ENCODE assay signal across 13 mouse cellular contexts in the genomic region with DNA sequence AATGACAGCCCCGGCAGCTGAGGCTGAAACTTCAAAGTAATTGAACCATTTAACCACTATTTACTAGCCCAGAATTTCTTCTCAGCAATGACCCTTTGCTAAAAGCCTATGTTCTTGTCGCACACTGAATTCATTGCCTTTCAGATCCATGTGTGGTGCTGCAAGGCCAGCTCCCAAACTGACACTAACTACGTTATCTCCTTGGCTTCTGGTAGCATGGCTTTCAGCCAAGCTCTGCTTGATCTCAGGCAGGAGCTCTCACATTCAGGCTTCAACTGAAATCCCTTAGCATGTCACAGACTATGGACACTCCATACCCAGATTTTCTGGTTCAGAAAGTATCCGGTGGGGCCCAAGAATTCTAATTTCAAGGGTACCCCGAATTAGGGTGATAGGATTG.
DNase-seq lines count a peak whose midpoint lies in the region; ATAC-seq and TF ChIP-seq lines count a peak whose summit lies in the region.
"Had no signal": no experiment of that assay in that cellular context is flagged by ENCODE, and none has a peak within 500 bp of the region (broad histone marks: within the 10 kb centered on the region; RNA-seq: fewer than 3 reads in every experiment).

No protein-coding gene starts in this region.

- H3K27me3 ChIP-seq in embryonic facial prominence, embryonic 14.5 days (replicated peaks; ENCODE audit: control insufficient read depth, insufficient read depth, low read length) = no peaks in the 10 kb centered on the region
- H3K27me3 ChIP-seq in embryonic facial prominence, embryonic 10.5 days (replicated peaks; ENCODE audit: low read depth, poor library complexity, severe bottlenecking) = no peaks in the 10 kb centered on the region
- H3K27me3 ChIP-seq in lung, embryonic 14.5 days (ENCODE audit: insufficient read depth, low read length) = no peaks in the 10 kb centered on the region
- H3K27me3 ChIP-seq in neural tube, embryonic 15.5 days (replicated peaks) = no peaks in the 10 kb centered on the region
- H3K27me3 ChIP-seq in thymus, adult 2 months (ENCODE audit: control insufficient read depth, insufficient read depth, low read length) = no peaks in the 10 kb centered on the region
- H3K27me3 ChIP-seq: midbrain, embryonic 13.5 days; stomach, embryonic 15.5 days had no signal

- no peak overlapping the region for H3K4me2 ChIP-seq in embryonic facial prominence, embryonic 14.5 days (ENCODE audit: low read depth, low read length)
- no peak overlapping the region for H3K4me2 ChIP-seq in lung, embryonic 14.5 days
- H3K4me2 ChIP-seq in neural tube, embryonic 15.5 days = no peak overlapping the region
- H3K4me2 ChIP-seq: midbrain, embryonic 13.5 days; stomach, embryonic 15.5 days had no signal

- no peak for TF ChIP-seq CTCF in lung, embryonic 14.5 days (IDR thresholded peaks at IDR 0.05; ENCODE audit: low read depth)
- no peak for TF ChIP-seq CTCF in thymus, adult 2 months (IDR thresholded peaks at IDR 0.05; ENCODE audit: borderline replicate concordance, control insufficient read depth, extremely low read depth, insufficient read depth, low read length, poor library complexity)

- H3K9ac ChIP-seq in embryonic facial prominence, embryonic 14.5 days (ENCODE audit: low read depth, low read length) = no peak overlapping the region
- H3K9ac ChIP-seq in lung, embryonic 14.5 days = no peak overlapping the region
- no peak overlapping the region for H3K9ac ChIP-seq in neural tube, embryonic 15.5 days (replicated peaks)
- H3K9ac ChIP-seq: liver, postnatal 0 days; midbrain, embryonic 13.5 days; stomach, embryonic 15.5 days had no signal

- no peak overlapping the region for H3K4me3 ChIP-seq in embryonic facial prominence, embryonic 14.5 days (ENCODE audit: low read depth, low read length)
- H3K4me3 ChIP-seq in embryonic facial prominence, embryonic 10.5 days = no peak overlapping the region
- H3K4me3 ChIP-seq in lung, embryonic 14.5 days (ENCODE audit: low read depth, low read length) = no peak overlapping the region
- no peak overlapping the region for H3K4me3 ChIP-seq in neural tube, embryonic 15.5 days (replicated peaks)
- no peak overlapping the region for H3K4me3 ChIP-seq in thymus, adult 2 months (ENCODE audit: control insufficient read depth, insufficient read depth, low read length)
- H3K4me3 ChIP-seq: midbrain, embryonic 13.5 days; stomach, embryonic 15.5 days had no signal

- intact Hi-C loops in heart, postnatal 14 days (cut with DNase I) = no loop called here

- no peak overlapping the region for H3K27ac ChIP-seq in embryonic facial prominence, embryonic 14.5 days (replicated peaks; ENCODE audit: low read depth, low read length)
- no peak overlapping the region for H3K27ac ChIP-seq in embryonic facial prominence, embryonic 10.5 days (replicated peaks)
- no peak overlapping the region for H3K27ac ChIP-seq in lung, embryonic 14.5 days (ENCODE audit: low read depth)
- no peak overlapping the region for H3K27ac ChIP-seq in neural tube, embryonic 15.5 days (replicated peaks)
- H3K27ac ChIP-seq in thymus, adult 2 months (ENCODE audit: control insufficient read depth, insufficient read depth, low read length) = no peak overlapping the region
- H3K27ac ChIP-seq: midbrain, embryonic 13.5 days; stomach, embryonic 15.5 days had no signal

- H3K9me3 ChIP-seq in embryonic facial prominence, embryonic 14.5 days (ENCODE audit: control insufficient read depth, low read length) = no peaks in the 10 kb centered on the region
- H3K9me3 ChIP-seq in embryonic facial prominence, embryonic 10.5 days = no peaks in the 10 kb centered on the region
- H3K9me3 ChIP-seq in lung, embryonic 14.5 days (ENCODE audit: low read depth, low read length) = no peaks in the 10 kb centered on the region
- no peaks in the 10 kb centered on the region for H3K9me3 ChIP-seq in neural tube, embryonic 15.5 days (replicated peaks)
- H3K9me3 ChIP-seq: midbrain, embryonic 13.5 days; stomach, embryonic 15.5 days had no signal

- DNase-seq in embryonic facial prominence, embryonic 14.5 days (ENCODE audit: low spot score) = peak; percentile 26
- DNase-seq in embryonic facial prominence, embryonic 10.5 days (ENCODE audit: low spot score) = no peak
- peak; percentile 81 for DNase-seq in lung, embryonic 14.5 days
- no peak for DNase-seq in lung, postnatal 4 days
- peak; percentile 59 for DNase-seq in adrenal gland, postnatal 10 days
- peak; percentile 45 to 69 for DNase-seq in heart, postnatal 14 days
- no peak for DNase-seq in thymus, adult 2 months
- DNase-seq: kidney, adult 18-20 months; layer of hippocampus, adult 9-11 months; liver, postnatal 0 days had no signal

- WGBS in embryonic facial prominence, embryonic 14.5 days = 59% methylated on average over 5 of the region's 5 CpGs
- WGBS in embryonic facial prominence, embryonic 10.5 days = 79% methylated on average over 5 of the region's 5 CpGs
- WGBS in lung, embryonic 14.5 days = 53% methylated on average over 5 of the region's 5 CpGs
- WGBS in neural tube, embryonic 15.5 days = 74% methylated on average over 5 of the region's 5 CpGs
- WGBS in thymus, adult 2 months = 85% methylated on average over 5 of the region's 5 CpGs

- TF ChIP-seq POLR2A in thymus, adult 2 months (IDR thresholded peaks at IDR 0.05; ENCODE audit: control insufficient read depth, extremely low read depth, insufficient read depth, low read length, poor library complexity) = no peak

- H3K36me3 ChIP-seq in embryonic facial prominence, embryonic 14.5 days (ENCODE audit: control insufficient read depth, insufficient read depth, low read length) = no peaks in the 10 kb centered on the region
- no peaks in the 10 kb centered on the region for H3K36me3 ChIP-seq in embryonic facial prominence, embryonic 10.5 days (replicated peaks)
- no peaks in the 10 kb centered on the region for H3K36me3 ChIP-seq in lung, embryonic 14.5 days (ENCODE audit: insufficient read depth)
- no peaks in the 10 kb centered on the region for H3K36me3 ChIP-seq in neural tube, embryonic 15.5 days
- no peaks in the 10 kb centered on the region for H3K36me3 ChIP-seq in thymus, adult 2 months (ENCODE audit: control insufficient read depth, insufficient read depth, low read length)
- H3K36me3 ChIP-seq: midbrain, embryonic 13.5 days; stomach, embryonic 15.5 days had no signal

- no peak for ATAC-seq in embryonic facial prominence, embryonic 14.5 days (ENCODE audit: low read depth)
- peak; percentile 65 for ATAC-seq in lung, embryonic 14.5 days (ENCODE audit: insufficient read depth)
- no peak for ATAC-seq in neural tube, embryonic 15.5 days (ENCODE audit: low FRiP score)
- ATAC-seq: liver, postnatal 0 days; midbrain, embryonic 13.5 days had no signal

- no peaks in the 10 kb centered on the region for H3K4me1 ChIP-seq in embryonic facial prominence, embryonic 14.5 days (ENCODE audit: control insufficient read depth, insufficient read depth, low read length)
- no peaks in the 10 kb centered on the region for H3K4me1 ChIP-seq in embryonic facial prominence, embryonic 10.5 days
- no peaks in the 10 kb centered on the region for H3K4me1 ChIP-seq in lung, embryonic 14.5 days (ENCODE audit: insufficient read depth)
- H3K4me1 ChIP-seq in neural tube, embryonic 15.5 days = no peaks in the 10 kb centered on the region
- H3K4me1 ChIP-seq in thymus, adult 2 months (replicated peaks; ENCODE audit: control insufficient read depth, insufficient read depth, low read length) = no peaks in the 10 kb centered on the region
- H3K4me1 ChIP-seq: stomach, embryonic 15.5 days had no signal

Comparison
In these comparisons a context has a peak if more than half of its experiments do, and no peak if none do; other contexts are left out.
1. DNase-seq: peak in embryonic facial prominence, embryonic 14.5 days (single experiment), lung, embryonic 14.5 days (single experiment), adrenal gland, postnatal 10 days (single experiment) and heart, postnatal 14 days (2 of 2); none in embryonic facial prominence, embryonic 10.5 days (single experiment), lung, postnatal 4 days (0 of 2) and thymus, adult 2 months (single experiment).